Mouse (Mus musculus) brain, embryonic 14.5 days (tissue): ENCODE measurements at regions not wholly inside any gene's neighbourhood (a gene's known extent, or its start where the extent isn't known, plus 50 kb on each side); places are given as distances from the start of the nearest gene placed in this dataset.

Source experiments
- CTCF ChIP-seq: fragments of 200-500 bp; IDR thresholded peaks from 2 replicates; pipeline ENCODE4 v1.5.1; 2012; ENCODE audit warnings: inconsistent platforms, mild to moderate bottlenecking, moderate library complexity, borderline replicate concordance; ENCODE audit not compliant: insufficient read depth, insufficient read length; ENCODE audit errors: extremely low read depth
- POLR2A ChIP-seq: fragments of 200-500 bp; IDR thresholded peaks from 2 replicates; pipeline ENCODE4 v1.6.1; 2012; ENCODE audit warnings: mild to moderate bottlenecking, inconsistent platforms, borderline replicate concordance; ENCODE audit not compliant: poor library complexity, insufficient read depth, insufficient read length, severe bottlenecking; ENCODE audit errors: extremely low read depth

GRCm38 (mm10) chr9:83720982-83721381 lies 85.1 kb downstream of the Elovl4 start:
- TF ChIP-seq CTCF, result no peak
- no peak for TF ChIP-seq POLR2A
